ENCODE assay signal across 9 mouse cellular contexts in genomic region chr15:80517996-80518395, GRCm38 (mm10). TPM values are rescaled to one million over a fixed set of nuclear protein-coding genes. Genes with fewer than 3 reads are reported as not detected.
DNase-seq lines count a peak whose midpoint lies in the region; ATAC-seq and TF ChIP-seq lines count a peak whose summit lies in the region.
"Had no signal": no experiment of that assay in that cellular context is flagged by ENCODE, and none has a peak within 500 bp of the region (broad histone marks: within the 10 kb centered on the region; RNA-seq: fewer than 3 reads in every experiment).

No protein-coding gene starts in this region.

- no peaks in the 10 kb centered on the region for H3K36me3 ChIP-seq in hindbrain, embryonic 10.5 days
- no peaks in the 10 kb centered on the region for H3K36me3 ChIP-seq in hindbrain, embryonic 11.5 days (ENCODE audit: control insufficient read depth, insufficient read depth, low read length)
- H3K36me3 ChIP-seq: neural tube, embryonic 12.5 days had no signal

- no peaks in the 10 kb centered on the region for H3K9me3 ChIP-seq in hindbrain, embryonic 10.5 days
- H3K9me3 ChIP-seq in hindbrain, embryonic 11.5 days (ENCODE audit: control insufficient read depth, low read length), result no peaks in the 10 kb centered on the region
- H3K9me3 ChIP-seq: neural tube, embryonic 12.5 days had no signal

- peak; percentile 27 for DNase-seq in hindbrain, embryonic 10.5 days (ENCODE audit: low spot score)
- no peak for DNase-seq in hindbrain, embryonic 11.5 days (ENCODE audit: low spot score)
- peak; percentile 41 for DNase-seq in thymus, postnatal 25 days
- no peak for DNase-seq in thymus, postnatal 0 days (ENCODE audit: low spot score)
- peak; percentile 36 to 71 for DNase-seq in layer of hippocampus, adult 2 months (ENCODE audit: low spot score in 2 of 2)
- DNase-seq in urinary bladder, postnatal 36 days (ENCODE audit: low spot score in 2 of 2), result no peak
- DNase-seq in testis, postnatal 14 days (ENCODE audit: low spot score), result no peak

- no peak for ATAC-seq in hindbrain, embryonic 11.5 days (ENCODE audit: low FRiP score)
- ATAC-seq in megakaryocyte progenitor cell, adult 5-6 weeks (replicated peaks; ENCODE audit: poor library complexity), result peak; percentile 83

- no peak overlapping the region for H3K4me2 ChIP-seq in hindbrain, embryonic 11.5 days (replicated peaks; ENCODE audit: low read depth, low read length)
- H3K4me2 ChIP-seq: neural tube, embryonic 12.5 days had no signal

- H3K27ac ChIP-seq in hindbrain, embryonic 10.5 days, result peak overlapping the region; percentile 56; the same call in 1 of the 2 replicates
- H3K27ac ChIP-seq in hindbrain, embryonic 11.5 days (ENCODE audit: low read depth, low read length), result no peak overlapping the region
- H3K27ac ChIP-seq in layer of hippocampus, adult 2 months, result peak overlapping the region; percentile 66
- H3K27ac ChIP-seq: neural tube, embryonic 12.5 days had no signal

- H3K4me1 ChIP-seq in hindbrain, embryonic 10.5 days (replicated peaks), result peaks cover 9% of the 10 kb centered on the region
- no peaks in the 10 kb centered on the region; the same call in 1 of the 2 replicates for H3K4me1 ChIP-seq in hindbrain, embryonic 11.5 days (replicated peaks; ENCODE audit: control insufficient read depth, insufficient read depth, low read length)
- H3K4me1 ChIP-seq: neural tube, embryonic 12.5 days had no signal

- TF ChIP-seq CTCF in layer of hippocampus, adult 2 months (conservative IDR thresholded peaks at IDR 0.05), result no peak

- WGBS in hindbrain, embryonic 10.5 days, result 56% methylated on average over 9 of the region's 9 CpGs
- 52% methylated on average over 9 of the region's 9 CpGs for WGBS in hindbrain, embryonic 11.5 days

- H3K4me3 ChIP-seq in hindbrain, embryonic 10.5 days, result no peak overlapping the region
- no peak overlapping the region for H3K4me3 ChIP-seq in hindbrain, embryonic 11.5 days (ENCODE audit: low read depth, low read length)
- H3K4me3 ChIP-seq in layer of hippocampus, adult 2 months, result no peak overlapping the region
- H3K4me3 ChIP-seq: neural tube, embryonic 12.5 days had no signal

- H3K9ac ChIP-seq in hindbrain, embryonic 11.5 days (ENCODE audit: low read depth, low read length), result no peak overlapping the region
- H3K9ac ChIP-seq: neural tube, embryonic 12.5 days had no signal

- no peaks in the 10 kb centered on the region for H3K27me3 ChIP-seq in hindbrain, embryonic 10.5 days (ENCODE audit: insufficient read depth, poor library complexity, severe bottlenecking)
- no peaks in the 10 kb centered on the region for H3K27me3 ChIP-seq in hindbrain, embryonic 11.5 days (ENCODE audit: control insufficient read depth, insufficient read depth, low read length)
- H3K27me3 ChIP-seq: neural tube, embryonic 12.5 days had no signal

RNA-seq across cellular contexts. Expression of gene Enthd1, which starts 47.0 kb away (rescaled TPM):
- polyA plus RNA-seq in hindbrain, embryonic 10.5 days (2016; fragmentation: Nextera tagmentation; extraction: Ambion mirVana), result not detected in 2 replicates
- not detected in 2 replicates for polyA plus RNA-seq in hindbrain, embryonic 11.5 days (2014; fragmentation: Nextera tagmentation; extraction: Ambion mirVana)
- 0.17 and 0.33 TPM in 2 replicates for polyA plus RNA-seq in thymus, postnatal 0 days (2015; fragmentation: Nextera tagmentation; extraction: Ambion mirVana)
- total RNA-seq in layer of hippocampus, adult 2 months (2021), result not detected
- total RNA-seq in megakaryocyte progenitor cell, adult 5-6 weeks (2015), result not detected in 2 replicates
- not detected in 2 replicates for total RNA-seq in megakaryocyte progenitor cell, adult 5-6 weeks (2017)
- polyA plus RNA-seq: neural tube, embryonic 12.5 days had no signal

RNA-seq across cellular contexts. Expression of gene Grap2, which starts 54.4 kb away (rescaled TPM):
- 1.3 and 2.0 TPM in 2 replicates for polyA plus RNA-seq in hindbrain, embryonic 10.5 days (2016; fragmentation: Nextera tagmentation; extraction: Ambion mirVana)
- 3.0 and 3.9 TPM in 2 replicates for polyA plus RNA-seq in hindbrain, embryonic 11.5 days (2014; fragmentation: Nextera tagmentation; extraction: Ambion mirVana)
- 90.8 and 112 TPM in 2 replicates for polyA plus RNA-seq in thymus, postnatal 0 days (2015; fragmentation: Nextera tagmentation; extraction: Ambion mirVana)
- under 1 TPM; 0.22 to 0.28 TPM for total RNA-seq in layer of hippocampus, adult 2 months (2021)
- 0.05 and 1.2 TPM in 2 replicates for total RNA-seq in megakaryocyte progenitor cell, adult 5-6 weeks (2015)
- total RNA-seq in megakaryocyte progenitor cell, adult 5-6 weeks (2017), result 1.5 and 1.8 TPM in 2 replicates

Comparison
In these comparisons a context has a peak if more than half of its experiments do, and no peak if none do; other contexts are left out.
1. DNase-seq: peak in hindbrain, embryonic 10.5 days (single experiment), thymus, postnatal 25 days (single experiment) and layer of hippocampus, adult 2 months (2 of 2); none in hindbrain, embryonic 11.5 days (single experiment), thymus, postnatal 0 days (single experiment), urinary bladder, postnatal 36 days (0 of 2) and testis, postnatal 14 days (single experiment).
2. RNA of gene Grap2, which starts 54.4 kb away (polyA plus RNA-seq): 90.8 to 112 TPM in thymus, postnatal 0 days; 3.0 to 3.9 TPM in hindbrain, embryonic 11.5 days and 1.3 to 2.0 TPM in hindbrain, embryonic 10.5 days; every median in the first group is over 10 times any median in the second.